12 mouse cellular contexts compared by ENCODE assay signal in genomic region chr5:102997907-102998306, GRCm38 (mm10).
"Had no signal": no experiment of that assay in that cellular context is flagged by ENCODE, and none has a peak within 500 bp of the region (broad histone marks: within the 10 kb centered on the region; RNA-seq: fewer than 3 reads in every experiment).

No protein-coding gene starts in this region.

- DNase-seq: lung, embryonic 14.5 days; lung, postnatal 10 days; lung, postnatal 4 days; midbrain, embryonic 14.5 days; retina, postnatal 1 day; right cerebral cortex, adult 18-20 months; right cerebral cortex, postnatal 25 days; right cerebral cortex, postnatal 4 days; spleen, adult 18-20 months; thymus, adult 18-20 months; thymus, postnatal 14 days; thymus, postnatal 36 days had no signal
